Mouse (Mus musculus) forebrain, embryonic 11.5 days (tissue): ENCODE measurements around the gene Ube2h. TPM values are rescaled to one million over a fixed set of nuclear protein-coding genes. Genes with fewer than 3 reads are reported as not detected.
A peak's percentile ranks its signal among the peaks of the same experiment; 100 is the strongest.
"Not testable (repeated sequence)": the region's sequence is repeated elsewhere in the genome, so short reads cannot be mapped to it uniquely, and the experiment has no call there.

Source experiments
- ATAC-seq: fragments of 200-750 bp; cut with Nextera tagmentation; replicated peaks from 2 replicates; pipeline ENCODE4 v1.8.0; 2017; ENCODE audit warnings: moderate TSS enrichment; ENCODE audit not compliant: low FRiP score
- DNase-seq: peaks from one replicate; pipeline ENCODE4 v3.0.0-alpha.2; 2017; ENCODE audit warnings: low spot score
- H3K27ac ChIP-seq: fragments of 300-500 bp; sonication (generic); 2 replicates; pipeline ENCODE4 v1.5.1; 2014; ENCODE audit warnings: low read depth, low read length
- H3K27me3 ChIP-seq: fragments of 300-500 bp; sonication (generic); 2 replicates; pipeline ENCODE4 v1.6.1; 2014; ENCODE audit warnings: mild to moderate bottlenecking, low read length, mixed read lengths; ENCODE audit not compliant: control insufficient read depth, insufficient read depth
- H3K36me3 ChIP-seq: fragments of 300-500 bp; sonication (generic); 2 replicates; pipeline ENCODE4 v1.6.1; 2014; ENCODE audit warnings: mild to moderate bottlenecking, low read length, moderate library complexity, mixed read lengths; ENCODE audit not compliant: control insufficient read depth, insufficient read depth
- H3K4me1 ChIP-seq: fragments of 300-500 bp; sonication (generic); replicated peaks from 2 replicates; pipeline ENCODE4 v1.6.1; 2014; ENCODE audit warnings: low read length, mixed read lengths; ENCODE audit not compliant: control insufficient read depth, insufficient read depth
- H3K4me2 ChIP-seq: fragments of 300-500 bp; sonication (generic); 2 replicates; pipeline ENCODE4 v1.6.1; 2014; ENCODE audit warnings: low read depth, mild to moderate bottlenecking, low read length, moderate library complexity, mixed read lengths; ENCODE audit not compliant: severe bottlenecking
- H3K4me3 ChIP-seq: fragments of 300-500 bp; sonication (generic); 2 replicates; pipeline ENCODE4 v1.5.1; 2014; ENCODE audit warnings: low read depth, low read length
- H3K9ac ChIP-seq: fragments of 300-500 bp; sonication (generic); 2 replicates; pipeline ENCODE4 v1.6.1; 2014; ENCODE audit warnings: low read length
- H3K9me3 ChIP-seq: fragments of 300-500 bp; sonication (generic); 2 replicates; pipeline ENCODE4 v1.6.1; 2016; ENCODE audit warnings: low read length, mixed read lengths; ENCODE audit not compliant: control insufficient read depth
- WGBS: fragments of 180-500 bp; shearing (Covaris S2); extraction: QIAGEN DNeasy Blood & Tissue Kit; methylation state at CpG from one replicate; pipeline ENCODE4 v1.1.7; 2014; 5-methylcytosine and 5-hydroxymethylcytosine counted together
- polyA plus RNA-seq: library from polyadenylated mRNA; unstranded; fragments of >200 nt; fragmentation: Nextera tagmentation; extraction: Ambion mirVana; gene quantifications from 2 replicates; pipeline ENCODE4 v1.2.1, GENCODE M21; 2014

Gene Ube2h
- polyA plus RNA-seq, 1 experiment from 2014 or later = 50.1 TPM

- Histone ChIP-seq H3K4me2 (no peak overlapping the region), H3K36me3 (no peaks in the 10 kb centered on the region), H3K4me3 (no peak overlapping the region), H3K27me3 (no peaks in the 10 kb centered on the region), H3K27ac (no peak overlapping the region), H3K9ac (no peak overlapping the region), H3K9me3 (no peaks in the 10 kb centered on the region), H3K4me1 (no peaks in the 10 kb centered on the region)
- ATAC-seq (no peak), DNase-seq (no peak)
- WGBS = 68% methylated on average over 4 of the region's 4 CpGs
Observed at GRCm38 (mm10) chr6:30332262-30332661, 27.9 kb upstream of the Ube2h start.

DNA sequence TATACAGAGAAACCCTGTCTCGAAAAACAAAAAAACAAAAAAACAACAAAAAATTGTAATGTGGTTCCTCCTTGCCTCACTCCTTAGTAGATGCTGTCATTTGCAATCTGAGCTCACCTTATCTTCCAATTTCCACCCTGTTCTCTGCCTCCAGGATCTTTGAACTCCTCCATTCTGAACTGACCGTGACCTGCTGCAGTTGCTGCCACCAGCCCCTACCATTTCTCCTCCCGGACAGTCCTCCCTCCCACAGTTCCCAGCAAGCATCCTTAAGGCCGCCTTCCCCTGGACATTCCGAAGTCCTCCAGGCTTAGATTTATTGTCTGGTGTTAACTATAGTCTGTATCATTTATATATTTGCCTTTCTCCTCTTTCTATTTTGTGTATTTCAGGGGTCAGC, 26.4 kb upstream of the Ube2h start:
- no peak overlapping the region for H3K4me3 ChIP-seq
- no peak overlapping the region for H3K27ac ChIP-seq
- 84% methylated on average over 5 of the region's 5 CpGs for WGBS
- no peak overlapping the region for H3K9ac ChIP-seq
- no peaks in the 10 kb centered on the region for H3K27me3 ChIP-seq
- no peak overlapping the region for H3K4me2 ChIP-seq
- no peaks in the 10 kb centered on the region for H3K9me3 ChIP-seq
- no peaks in the 10 kb centered on the region for H3K4me1 ChIP-seq
- ATAC-seq = no peak
- DNase-seq = no peak
- no peaks in the 10 kb centered on the region for H3K36me3 ChIP-seq

GRCm38 (mm10) chr6:30325932-30326501, 21.7 kb upstream of the Ube2h start:
- Histone ChIP-seq H3K36me3 (no peaks in the 10 kb centered on the region), H3K27me3 (no peaks in the 10 kb centered on the region), H3K4me2 (no peak overlapping the region), H3K9ac (no peak overlapping the region), H3K27ac (no peak overlapping the region), H3K9me3 (no peaks in the 10 kb centered on the region), H3K4me1 (no peaks in the 10 kb centered on the region), H3K4me3 (no peak overlapping the region)
- 85% methylated on average over 3 of the region's 4 CpGs for WGBS
- ATAC-seq (no peak), DNase-seq (no peak)

DNA sequence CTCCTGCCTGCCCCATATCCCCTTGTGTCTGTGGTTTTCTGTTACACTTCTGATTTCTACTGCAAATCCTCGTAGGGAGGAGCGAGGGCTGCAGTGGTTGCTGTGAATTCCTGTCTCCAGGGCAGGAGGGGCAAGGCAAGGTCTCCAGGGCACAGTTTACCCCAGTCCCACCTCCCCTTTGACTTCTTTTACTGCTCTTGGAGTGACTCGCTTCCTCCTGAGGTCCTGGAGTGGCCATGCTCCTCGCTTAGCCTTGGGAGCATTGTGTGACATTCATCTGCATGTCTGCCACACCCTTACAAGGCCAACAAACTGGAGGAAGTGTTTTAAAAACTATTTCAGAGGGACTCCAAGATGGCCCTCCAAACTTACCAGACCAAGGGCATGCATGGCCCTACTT, 16.7 kb upstream of the Ube2h start:
- Histone ChIP-seq H3K4me3 (no peak overlapping the region), H3K27me3 (no peaks in the 10 kb centered on the region), H3K9me3 (no peaks in the 10 kb centered on the region), H3K27ac (no peak overlapping the region), H3K36me3 (no peaks in the 10 kb centered on the region), H3K4me1 (no peaks in the 10 kb centered on the region), H3K4me2 (no peak overlapping the region), H3K9ac (no peak overlapping the region)
- WGBS = 63% methylated on average over 4 of the region's 4 CpGs
- ATAC-seq = no peak
- no peak for DNase-seq

- no peaks in the 10 kb centered on the region for H3K4me1 ChIP-seq
- DNase-seq (no peak), ATAC-seq (no peak)
- H3K4me3 ChIP-seq = no peak overlapping the region
- H3K27me3 ChIP-seq = no peaks in the 10 kb centered on the region
- 78% methylated on average over 5 of the region's 5 CpGs for WGBS
- H3K36me3 ChIP-seq = no peaks in the 10 kb centered on the region
- no peak overlapping the region for H3K9ac ChIP-seq
- H3K4me2 ChIP-seq = no peak overlapping the region
- H3K27ac ChIP-seq = no peak overlapping the region
- no peaks in the 10 kb centered on the region for H3K9me3 ChIP-seq
Observed at GRCm38 (mm10) chr6:30319216-30319615, 14.9 kb upstream of the Ube2h start.

GRCm38 (mm10) chr6:30312006-30312405, 7.7 kb upstream of the Ube2h start:
- WGBS = 73% methylated on average over 1 of the region's 1 CpGs
- DNase-seq (no peak), ATAC-seq (no peak)
- Histone ChIP-seq H3K27ac (no peak overlapping the region), H3K36me3 (no peaks in the 10 kb centered on the region), H3K27me3 (no peaks in the 10 kb centered on the region), H3K9ac (no peak overlapping the region), H3K4me1 (no peaks in the 10 kb centered on the region; the same call in 1 of the 2 replicates), H3K4me3 (no peak overlapping the region), H3K4me2 (no peak overlapping the region), H3K9me3 (no peaks in the 10 kb centered on the region)

- no peak overlapping the region for H3K4me2 ChIP-seq
- no peak overlapping the region for H3K27ac ChIP-seq
- no peaks in the 10 kb centered on the region for H3K36me3 ChIP-seq
- no peak overlapping the region for H3K4me3 ChIP-seq
- H3K9ac ChIP-seq = no peak overlapping the region
- H3K27me3 ChIP-seq = no peaks in the 10 kb centered on the region
- DNase-seq (no peak), ATAC-seq (no peak)
- peaks cover 2% of the 10 kb centered on the region; the same call in 1 of the 2 replicates for H3K4me1 ChIP-seq
- WGBS = 34% methylated on average over 4 of the region's 4 CpGs
- no peaks in the 10 kb centered on the region for H3K9me3 ChIP-seq
Observed at GRCm38 (mm10) chr6:30308751-30309150, 4.4 kb upstream of the Ube2h start.

- Histone ChIP-seq H3K4me2 (no peak overlapping the region), H3K27ac (no peak overlapping the region), H3K4me1 (peaks cover 2% of the 10 kb centered on the region; the same call in 1 of the 2 replicates), H3K9me3 (no peaks in the 10 kb centered on the region), H3K9ac (no peak overlapping the region), H3K27me3 (no peaks in the 10 kb centered on the region), H3K36me3 (no peaks in the 10 kb centered on the region), H3K4me3 (no peak overlapping the region)
- DNase-seq (peak; percentile 54), ATAC-seq (no peak)
- WGBS = 77% methylated on average over 9 of the region's 9 CpGs
Observed at GRCm38 (mm10) chr6:30307691-30308090, 3.4 kb upstream of the Ube2h start.

GRCm38 (mm10) chr6:30303771-30304398, 454 bp downstream of the Ube2h start:
- not testable (repeated sequence) for ATAC-seq, H3K27me3 ChIP-seq, H3K36me3 ChIP-seq, H3K9me3 ChIP-seq
- Histone ChIP-seq H3K27ac (peak overlapping the region; percentile 79; the same call in 1 of the 2 replicates), H3K4me1 (peaks cover 13% of the 10 kb centered on the region), H3K4me3 (peak overlapping the region; percentile 71), H3K4me2 (peak overlapping the region; percentile 61), H3K9ac (peak overlapping the region; percentile 80)
- peak; percentile 71 for DNase-seq
- WGBS = under 1% methylated on average over 45 of the region's 66 CpGs
